Mouse (Mus musculus) cerebellum, adult 2 months (tissue): ENCODE results near the gene Arhgef12.

Experiments
- CTCF ChIP-seq: fragments of 200-500 bp; IDR thresholded peaks from 2 replicates; pipeline ENCODE4 v1.5.1; 2011; ENCODE audit warnings: low read depth, mild to moderate bottlenecking, control low read depth, low read length, moderate library complexity, borderline replicate concordance; ENCODE audit not compliant: insufficient read depth
- POLR2A ChIP-seq: fragments of 200-500 bp; IDR thresholded peaks from 2 replicates; pipeline ENCODE4 v1.6.1; 2011; ENCODE audit warnings: low read length, control low read depth, borderline replicate concordance; ENCODE audit not compliant: insufficient read depth

- TF ChIP-seq CTCF (no peak), POLR2A (no peak)
These were observed 43.9 kb upstream of the Arhgef12 start for GRCm38 (mm10) chr9:43150957-43151356.
